Mouse (Mus musculus) myocyte (in vitro differentiated cells): Measurements from ENCODE around the gene Fgd3. TPM values are rescaled to one million over a fixed set of nuclear protein-coding genes. Genes with fewer than 3 reads are reported as not detected.

Experiments
- H3K27me3 ChIP-seq: one replicate; pipeline ENCODE4 v1.6.1; 2011; ENCODE audit not compliant: control insufficient read depth, insufficient read depth, insufficient read length
- H3K36me3 ChIP-seq: one replicate; pipeline ENCODE4 v1.6.1; 2011; ENCODE audit not compliant: control insufficient read depth, insufficient read depth
- H3K4me2 ChIP-seq: one replicate; pipeline ENCODE4 v1.6.1; 2011; ENCODE audit warnings: low read depth, control low read depth
- H3K4me3 ChIP-seq: one replicate; pipeline ENCODE4 v1.5.1; 2011; ENCODE audit warnings: mild to moderate bottlenecking, control low read depth, moderate library complexity
- H3K79me2 ChIP-seq: one replicate; pipeline ENCODE4 v1.6.1; 2011; ENCODE audit not compliant: control insufficient read depth, insufficient read depth
- H3ac ChIP-seq: one replicate; pipeline ENCODE4 v1.6.1; 2011; ENCODE audit not compliant: control insufficient read depth, insufficient read length
- CEBPB ChIP-seq: IDR thresholded peaks from 2 replicates; pipeline ENCODE4 v1.6.1; 2011; ENCODE audit warnings: mild to moderate bottlenecking, moderate library complexity; ENCODE audit not compliant: poor library complexity, insufficient read depth, severe bottlenecking
- E2F4 ChIP-seq: IDR thresholded peaks from one replicate; pipeline ENCODE4 v1.6.1; 2011; ENCODE audit warnings: mild to moderate bottlenecking, control low read depth, moderate library complexity; ENCODE audit not compliant: insufficient read depth
- MAX ChIP-seq: IDR thresholded peaks from one replicate; pipeline ENCODE4 v1.6.1; 2011; ENCODE audit warnings: low read depth, mild to moderate bottlenecking, control low read depth
- MYOD1 ChIP-seq, 3 experiments: IDR thresholded peaks; one replicate each; pipeline ENCODE4 v1.6.1; 2011; ENCODE audit warnings: control low read depth in 2 of 3, low read depth in 2 of 3, mild to moderate bottlenecking in 2 of 3, moderate library complexity in 1 of 3; ENCODE audit not compliant: insufficient read length in 2 of 3, control insufficient read depth in 1 of 3
- MYOG ChIP-seq, 3 experiments: IDR thresholded peaks; one replicate each; pipeline ENCODE4 v1.6.1; 2011; ENCODE audit warnings: control low read depth in 2 of 3, low read depth in 2 of 3, mild to moderate bottlenecking in 2 of 3; ENCODE audit not compliant: insufficient read length in 2 of 3, control insufficient read depth in 1 of 3, insufficient read depth in 1 of 3
- POLR2A ChIP-seq: IDR thresholded peaks from one replicate; pipeline ENCODE4 v1.6.1; 2011; ENCODE audit warnings: low read depth, mild to moderate bottlenecking, control low read depth, moderate library complexity; ENCODE audit not compliant: insufficient read length
- POLR2AphosphoS2 ChIP-seq: IDR thresholded peaks from one replicate; pipeline ENCODE4 v1.6.1; 2011; ENCODE audit warnings: low read depth, control low read depth; ENCODE audit not compliant: insufficient read length
- REST ChIP-seq: IDR thresholded peaks from one replicate; pipeline ENCODE4 v1.6.1; 2011; ENCODE audit warnings: mild to moderate bottlenecking, control low read depth, moderate library complexity; ENCODE audit not compliant: insufficient read depth, insufficient read length
- SRF ChIP-seq: IDR thresholded peaks from one replicate; pipeline ENCODE4 v1.6.1; 2011; ENCODE audit warnings: low read depth; ENCODE audit not compliant: control insufficient read depth, insufficient read length
- TCF12 ChIP-seq: IDR thresholded peaks from one replicate; pipeline ENCODE4 v1.6.1; 2011; ENCODE audit warnings: mild to moderate bottlenecking, control low read depth; ENCODE audit not compliant: poor library complexity, insufficient read depth, severe bottlenecking
- TCF3 ChIP-seq: IDR thresholded peaks from one replicate; pipeline ENCODE4 v1.6.1; 2011; ENCODE audit warnings: low read depth, control low read depth; ENCODE audit not compliant: insufficient read length
- USF1 ChIP-seq: IDR thresholded peaks from one replicate; pipeline ENCODE4 v1.6.1; 2011; ENCODE audit warnings: low read depth, mild to moderate bottlenecking, control low read depth, moderate library complexity
- polyA plus RNA-seq: library from polyadenylated mRNA; unstranded; fragments of >200 nt; fragmentation: generic; extraction: Trizol; gene quantifications from one replicate; pipeline ENCODE4 v1.2.1, GENCODE M21; 2012; ENCODE audit warnings: missing spikeins

The Fgd3 gene
- polyA plus RNA-seq, 1 experiment, result 15.5 TPM

- Histone ChIP-seq H3K4me2 (no peak overlapping the region), H3ac (no peak overlapping the region), H3K79me2 (no peaks in the 10 kb centered on the region), H3K4me3 (no peak overlapping the region), H3K36me3 (no peaks in the 10 kb centered on the region), H3K27me3 (no peaks in the 10 kb centered on the region)
- TF ChIP-seq SRF (no peak), POLR2A (no peak), TCF12 (no peak), TCF3 (no peak), MYOD1 (IDR thresholded peaks at IDR 0.05; ENCODE audit: control insufficient read depth in 1 of 3, insufficient read length in 2 of 3, low read depth in 2 of 3) (no peak), POLR2AphosphoS2 (no peak), MYOG (IDR thresholded peaks at IDR 0.05; ENCODE audit: control insufficient read depth in 1 of 3, insufficient read depth in 1 of 3, insufficient read length in 2 of 3, low read depth in 2 of 3) (no peak), USF1 (no peak), REST (no peak), MAX (no peak), CEBPB (no peak)
These were observed 86.1 kb downstream of the Fgd3 start for GRCm38 (mm10) chr13:49233792-49234572.

GRCm38 (mm10) chr13:49225633-49226032, 94.5 kb downstream of the Fgd3 start:
- H3K4me3 ChIP-seq, result no peak overlapping the region

GRCm38 (mm10) chr13:49225159-49225558, 95.0 kb downstream of the Fgd3 start:
- H3K4me3 ChIP-seq, result no peak overlapping the region
- no peaks in the 10 kb centered on the region for H3K36me3 ChIP-seq
- TF ChIP-seq E2F4 (no peak), MAX (no peak), POLR2AphosphoS2 (no peak), SRF (no peak), MYOD1 (IDR thresholded peaks at IDR 0.05; ENCODE audit: control insufficient read depth in 1 of 3, insufficient read length in 2 of 3, low read depth in 2 of 3) (no peak), MYOG (IDR thresholded peaks at IDR 0.05; ENCODE audit: control insufficient read depth in 1 of 3, insufficient read depth in 1 of 3, insufficient read length in 2 of 3, low read depth in 2 of 3) (no peak), POLR2A (no peak), TCF12 (no peak), TCF3 (no peak), USF1 (no peak), REST (no peak)

More at GRCm38 (mm10) chr13:49225633-49226032, 94.5 kb downstream of the Fgd3 start:
- Histone ChIP-seq H3K27me3 (no peaks in the 10 kb centered on the region), H3K79me2 (no peaks in the 10 kb centered on the region), H3K36me3 (no peaks in the 10 kb centered on the region), H3ac (no peak overlapping the region), H3K4me2 (no peak overlapping the region)
- TF ChIP-seq TCF3 (no peak), TCF12 (no peak), MYOD1 (IDR thresholded peaks at IDR 0.05; ENCODE audit: control insufficient read depth in 1 of 3, insufficient read length in 2 of 3, low read depth in 2 of 3) (no peak), MAX (no peak)

GRCm38 (mm10) chr13:49224729-49225128, 95.4 kb downstream of the Fgd3 start:
- Histone ChIP-seq H3K4me3 (no peak overlapping the region), H3K36me3 (no peaks in the 10 kb centered on the region), H3ac (no peak overlapping the region), H3K79me2 (no peaks in the 10 kb centered on the region), H3K4me2 (no peak overlapping the region), H3K27me3 (no peaks in the 10 kb centered on the region)
- TF ChIP-seq TCF12 (no peak), USF1 (no peak), POLR2A (no peak), REST (no peak), POLR2AphosphoS2 (no peak), E2F4 (no peak), MAX (no peak), TCF3 (no peak)

More at GRCm38 (mm10) chr13:49225159-49225558, 95.0 kb downstream of the Fgd3 start:
- Histone ChIP-seq H3K4me2 (no peak overlapping the region), H3K27me3 (no peaks in the 10 kb centered on the region), H3ac (no peak overlapping the region), H3K79me2 (no peaks in the 10 kb centered on the region)

GRCm38 (mm10) chr13:49224314-49224713, 95.8 kb downstream of the Fgd3 start:
- no peak overlapping the region for H3ac ChIP-seq
- no peaks in the 10 kb centered on the region for H3K27me3 ChIP-seq
- H3K36me3 ChIP-seq, result no peaks in the 10 kb centered on the region
- no peak overlapping the region for H3K4me2 ChIP-seq
- no peak overlapping the region for H3K4me3 ChIP-seq
- no peaks in the 10 kb centered on the region for H3K79me2 ChIP-seq
- TF ChIP-seq TCF3, result no peak
- no peak for TF ChIP-seq CEBPB
- no peak for TF ChIP-seq MYOD1 (IDR thresholded peaks at IDR 0.05; ENCODE audit: control insufficient read depth in 1 of 3, insufficient read length in 2 of 3, low read depth in 2 of 3)
- no peak for TF ChIP-seq E2F4
- no peak for TF ChIP-seq POLR2AphosphoS2
- no peak for TF ChIP-seq USF1
- no peak for TF ChIP-seq POLR2A
- TF ChIP-seq REST, result no peak
